Mouse (Mus musculus): ENCODE results near the gene Lao1. TPM values are rescaled to one million over a fixed set of nuclear protein-coding genes. Genes with fewer than 3 reads are reported as not detected.

Lao1 gene
- polyA plus RNA-seq, 1 experiment from 2014 or later, result not detected

Other genes starting within 250 kb of the Lao1 start
- not detected in 2 replicates for gene Olfr1340, start 241.4 kb upstream of the Lao1 start, polyA plus RNA-seq (2014; fragmentation: Nextera tagmentation; extraction: Ambion mirVana)
- not detected in 2 replicates for gene Olfr1339, start 229.4 kb upstream of the Lao1 start, polyA plus RNA-seq (2014; fragmentation: Nextera tagmentation; extraction: Ambion mirVana)
- not detected in 2 replicates for gene Olfr1338, start 202.8 kb upstream of the Lao1 start, polyA plus RNA-seq (2014; fragmentation: Nextera tagmentation; extraction: Ambion mirVana)
- not detected in 2 replicates for gene Olfr1337, start 179.0 kb upstream of the Lao1 start, polyA plus RNA-seq (2014; fragmentation: Nextera tagmentation; extraction: Ambion mirVana)
- gene Olfr1335, start 151.6 kb upstream of the Lao1 start, polyA plus RNA-seq (2014; fragmentation: Nextera tagmentation; extraction: Ambion mirVana), result not detected in 2 replicates
- not detected in 2 replicates for gene Olfr1333, start 125.3 kb upstream of the Lao1 start, polyA plus RNA-seq (2014; fragmentation: Nextera tagmentation; extraction: Ambion mirVana)
- not detected in 2 replicates for gene Olfr1331, start 96.9 kb upstream of the Lao1 start, polyA plus RNA-seq (2014; fragmentation: Nextera tagmentation; extraction: Ambion mirVana)
- not detected in 2 replicates for gene Olfr1330, start 73.0 kb upstream of the Lao1 start, polyA plus RNA-seq (2014; fragmentation: Nextera tagmentation; extraction: Ambion mirVana)
- gene Olfr1329, start 44.1 kb upstream of the Lao1 start, polyA plus RNA-seq (2014; fragmentation: Nextera tagmentation; extraction: Ambion mirVana), result not detected in 2 replicates
- not detected in 2 replicates for gene Olfr1328, start 23.0 kb upstream of the Lao1 start, polyA plus RNA-seq (2014; fragmentation: Nextera tagmentation; extraction: Ambion mirVana)
- gene Slc2a1, start 147.1 kb downstream of the Lao1 start, polyA plus RNA-seq (2014; fragmentation: Nextera tagmentation; extraction: Ambion mirVana), result 131 and 132 TPM in 2 replicates
- gene Zfp691, start 212.6 kb downstream of the Lao1 start, polyA plus RNA-seq (2014; fragmentation: Nextera tagmentation; extraction: Ambion mirVana), result 6.7 and 7.7 TPM in 2 replicates
- 0.34 and 0.42 TPM in 2 replicates for gene Ermap, start 228.4 kb downstream of the Lao1 start, polyA plus RNA-seq (2014; fragmentation: Nextera tagmentation; extraction: Ambion mirVana)
- 143 and 144 TPM in 2 replicates for gene Svbp, start 233.7 kb downstream of the Lao1 start, polyA plus RNA-seq (2014; fragmentation: Nextera tagmentation; extraction: Ambion mirVana)